Mouse (Mus musculus): ENCODE results near the gene Dnajc12.
"Not testable (repeated sequence)": the region's sequence is repeated elsewhere in the genome, so short reads cannot be mapped to it uniquely, and the experiment has no call there.

Dnajc12 gene

DNA sequence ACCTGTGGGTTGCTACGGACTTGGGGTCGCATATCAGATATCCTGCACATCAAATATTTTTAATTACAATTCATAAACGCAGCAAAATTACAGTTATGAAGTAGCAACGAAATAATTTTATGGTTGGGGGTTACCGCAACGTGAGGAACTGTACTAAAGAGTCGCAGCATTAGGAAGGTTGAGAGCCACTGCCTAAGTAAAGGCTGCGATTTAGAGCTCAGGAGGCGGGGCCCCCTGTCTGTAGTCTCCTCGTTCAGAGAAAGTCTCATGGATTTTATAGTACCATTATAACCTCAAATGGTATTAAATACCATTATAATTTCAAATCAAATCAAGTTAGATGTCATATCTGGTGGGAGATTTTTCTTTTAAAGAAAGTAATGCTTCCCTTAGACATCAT is 4.7 kb downstream of the Dnajc12 start:
- peak in 1 of 2 experiments; percentile 44 for DNase-seq

DNA sequence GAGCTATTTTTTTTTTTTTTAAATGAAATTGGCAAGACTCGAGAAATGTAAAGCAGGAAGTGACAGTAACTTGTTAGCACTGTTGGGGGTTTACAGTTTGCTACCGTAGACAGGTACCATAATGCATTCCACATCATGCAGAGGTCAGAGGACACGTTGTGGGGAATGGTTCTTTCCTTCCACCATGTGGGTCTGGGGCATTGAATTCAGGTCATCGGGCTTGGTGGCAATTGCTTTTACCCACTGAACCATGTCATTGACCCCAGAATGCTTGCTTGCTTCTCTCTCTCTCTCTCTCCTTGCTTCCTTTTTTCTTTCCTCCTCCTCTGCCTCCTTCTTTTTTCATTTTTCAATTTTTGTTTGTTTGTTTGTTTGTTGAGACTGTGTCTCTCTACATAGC is 6.7 kb downstream of the Dnajc12 start:
- peak in 1 of 2 experiments; percentile 58 for DNase-seq

DNA sequence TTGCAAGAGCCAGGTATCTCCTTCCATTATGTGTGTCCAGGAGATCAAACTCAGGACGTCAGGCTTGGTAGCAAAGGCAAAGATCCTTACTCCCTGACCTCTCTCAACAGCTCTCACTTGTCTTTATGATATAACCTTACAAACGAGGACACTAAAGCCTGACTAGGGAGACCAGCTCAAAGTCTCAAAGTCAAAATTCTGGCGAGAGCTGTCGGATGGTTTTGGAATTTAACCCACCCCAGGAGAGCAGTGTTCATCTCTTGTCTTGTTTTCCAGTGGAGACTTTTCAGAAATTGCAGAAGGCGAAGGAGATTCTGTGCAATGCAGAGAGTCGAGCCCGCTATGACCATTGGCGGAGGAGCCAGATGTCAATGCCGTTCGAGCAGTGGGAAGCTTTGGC is 14.7 kb downstream of the Dnajc12 start:
- DNase-seq: peak; percentile 51 to 67

- peak; percentile 44 to 70 for DNase-seq
These were observed 20.7 kb downstream of the Dnajc12 start for GRCm38 (mm10) chr10:63402731-63403504.

- DNase-seq: peak; percentile 81 to 88
These were observed 21.4 kb downstream of the Dnajc12 start for GRCm38 (mm10) chr10:63403636-63404035.

GRCm38 (mm10) chr10:63410162-63410956 is 28.1 kb downstream of the Dnajc12 start:
- DNase-seq: no peak

DNA sequence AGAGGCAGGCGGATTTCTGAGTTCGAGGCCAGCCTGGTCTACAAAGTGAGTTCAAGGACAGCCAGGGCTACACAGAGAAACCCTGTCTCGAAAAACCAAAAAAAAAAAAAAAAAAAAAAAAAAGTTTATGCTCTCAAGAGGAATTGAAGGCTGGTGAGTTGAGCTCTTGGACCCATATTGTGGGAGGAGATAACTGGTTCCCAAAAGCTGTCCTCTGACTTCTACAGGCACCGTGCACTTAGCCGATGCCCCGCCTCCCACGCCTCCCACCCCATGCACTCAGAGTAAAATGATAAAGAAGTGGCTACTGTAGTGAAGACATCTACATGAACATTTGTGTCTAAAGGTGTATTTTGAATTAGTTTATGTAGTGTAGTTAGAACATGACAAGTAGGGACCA is 29.4 kb downstream of the Dnajc12 start:
- DNase-seq: not testable (repeated sequence)

DNA sequence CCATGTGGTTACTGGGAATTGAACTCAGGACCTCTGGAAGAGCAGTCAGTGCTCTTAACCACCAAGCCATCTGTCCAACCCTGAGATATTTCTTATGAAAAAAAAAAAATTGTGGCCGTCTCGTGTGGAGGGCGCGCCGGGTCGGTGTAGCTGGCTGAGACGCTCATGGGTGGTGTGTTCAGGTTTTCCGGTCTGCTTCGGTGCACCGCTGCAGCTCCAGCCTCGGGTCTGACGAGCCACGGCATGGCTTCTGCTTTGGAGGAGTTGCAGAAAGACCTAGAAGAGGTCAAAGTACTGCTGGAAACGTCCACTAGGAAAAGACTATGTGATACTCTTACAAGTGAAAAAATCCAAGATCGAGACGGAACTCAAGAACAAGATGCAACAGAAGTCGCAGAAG is 30.5 kb downstream of the Dnajc12 start:
- peak in 1 of 2 experiments; percentile 42 for DNase-seq

GRCm38 (mm10) chr10:63415287-63415686 is 33.0 kb downstream of the Dnajc12 start:
- DNase-seq: no peak

GRCm38 (mm10) chr10:63415850-63416249 is 33.6 kb downstream of the Dnajc12 start:
- DNase-seq: no peak

DNA sequence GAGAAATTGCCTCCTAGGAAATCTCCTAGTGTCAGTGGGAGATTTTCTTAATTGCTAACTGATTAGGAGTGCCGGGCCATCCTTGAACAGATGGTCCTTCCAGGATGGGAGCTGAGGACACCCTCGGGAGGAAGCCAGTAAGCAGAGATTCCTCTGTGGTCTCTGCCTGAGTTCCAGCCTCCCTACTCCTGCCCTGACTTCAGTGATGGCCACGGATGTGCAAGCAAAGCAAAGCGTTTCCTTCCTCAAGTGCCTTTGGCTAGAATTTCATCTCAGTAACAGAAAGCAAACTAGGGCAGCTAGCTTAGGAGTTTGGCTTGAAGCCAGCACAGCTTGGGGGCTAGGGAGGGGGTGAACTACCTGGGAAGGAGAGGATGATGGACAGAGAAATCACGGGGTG is 34.8 kb downstream of the Dnajc12 start:
- DNase-seq: no peak

- peak; percentile 47 to 81 for DNase-seq
These were observed 39.8 kb downstream of the Dnajc12 start, which contains the start of gene Gm7075 for GRCm38 (mm10) chr10:63421739-63422735. Gene Gm7075 (minus strand): TSS chr10:63421789.

- DNase-seq: no peak
These were observed 40.4 kb downstream of the Dnajc12 start for GRCm38 (mm10) chr10:63422736-63422992.

DNA sequence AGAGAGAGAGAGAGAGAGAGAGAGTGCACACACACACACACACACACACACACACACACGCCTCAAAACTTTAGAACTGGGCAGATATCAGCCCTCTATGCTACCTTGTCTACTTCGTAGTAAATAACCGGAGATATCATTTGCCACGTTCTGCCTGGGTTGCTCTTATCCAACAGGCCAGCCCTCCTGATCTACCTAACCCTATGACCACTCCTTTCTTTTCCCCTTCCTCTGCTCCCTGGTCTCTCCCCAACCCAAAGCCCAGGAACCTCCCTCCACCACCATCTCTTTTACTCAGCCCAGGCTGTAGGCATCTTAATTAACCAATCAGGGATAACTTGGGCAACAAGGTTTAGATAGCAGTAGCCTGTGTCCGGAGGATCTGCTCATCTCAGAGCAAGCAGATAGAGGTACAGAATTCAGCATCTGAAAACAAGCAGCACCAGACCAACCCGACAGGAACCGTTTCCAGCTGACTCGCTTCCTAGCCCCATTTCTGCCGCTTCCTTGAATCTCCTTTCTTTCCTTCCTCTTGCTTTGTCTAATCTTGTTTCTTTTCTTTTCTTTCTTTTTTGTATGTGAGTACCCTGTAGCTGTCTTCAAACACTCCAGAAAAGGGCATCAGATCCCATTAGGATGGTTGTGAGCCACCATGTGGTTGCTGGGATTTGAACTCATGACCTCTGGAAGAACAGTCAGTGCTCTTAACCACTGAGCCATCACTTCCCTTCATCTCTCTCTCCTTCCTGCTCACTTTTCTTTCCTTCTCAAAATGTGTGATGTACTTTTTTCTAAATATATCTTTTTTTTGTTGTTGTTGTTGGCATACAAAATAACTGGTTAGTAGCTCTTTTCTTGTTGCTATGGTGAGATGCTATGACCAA is 41.6 kb downstream of the Dnajc12 start:
- DNase-seq: no peak

- peak; percentile 60 to 74 for DNase-seq
These were observed 42.2 kb downstream of the Dnajc12 start for GRCm38 (mm10) chr10:63424475-63424814.

- no peak for DNase-seq
These were observed 44.9 kb downstream of the Dnajc12 start for GRCm38 (mm10) chr10:63427146-63427545.

GRCm38 (mm10) chr10:63428243-63429022 is 46.2 kb downstream of the Dnajc12 start:
- peak; percentile 35 to 47 for DNase-seq

GRCm38 (mm10) chr10:63429023-63429340 is 46.7 kb downstream of the Dnajc12 start:
- no peak for DNase-seq

DNA sequence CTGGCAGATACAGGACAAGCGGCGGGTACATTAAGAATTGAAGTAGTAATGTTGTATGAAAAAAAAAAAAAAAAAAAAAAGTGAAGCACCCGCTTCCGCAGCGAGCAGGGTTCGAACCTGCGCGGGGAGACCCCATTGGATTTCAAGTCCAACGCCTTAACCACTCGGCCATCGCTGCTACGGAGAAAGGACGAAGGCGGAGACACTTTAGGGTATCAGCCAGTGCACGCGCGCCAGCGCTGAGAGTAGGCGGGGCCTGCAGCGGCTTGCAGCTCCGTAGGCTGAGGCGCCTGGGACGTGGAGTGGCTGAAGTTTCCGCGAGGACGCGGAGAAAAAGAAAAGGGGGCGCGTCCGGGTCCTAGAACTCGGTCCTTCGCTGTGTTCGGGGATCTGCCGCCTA is 47.1 kb downstream of the Dnajc12 start:
- DNase-seq: peak; percentile 97

GRCm38 (mm10) chr10:63429785-63430305 is 47.6 kb downstream of the Dnajc12 start, which contains the start of gene Ctnna3:
Gene Ctnna3 (plus strand): TSS chr10:63430098.
- DNase-seq: peak; percentile 92 to 93

DNA sequence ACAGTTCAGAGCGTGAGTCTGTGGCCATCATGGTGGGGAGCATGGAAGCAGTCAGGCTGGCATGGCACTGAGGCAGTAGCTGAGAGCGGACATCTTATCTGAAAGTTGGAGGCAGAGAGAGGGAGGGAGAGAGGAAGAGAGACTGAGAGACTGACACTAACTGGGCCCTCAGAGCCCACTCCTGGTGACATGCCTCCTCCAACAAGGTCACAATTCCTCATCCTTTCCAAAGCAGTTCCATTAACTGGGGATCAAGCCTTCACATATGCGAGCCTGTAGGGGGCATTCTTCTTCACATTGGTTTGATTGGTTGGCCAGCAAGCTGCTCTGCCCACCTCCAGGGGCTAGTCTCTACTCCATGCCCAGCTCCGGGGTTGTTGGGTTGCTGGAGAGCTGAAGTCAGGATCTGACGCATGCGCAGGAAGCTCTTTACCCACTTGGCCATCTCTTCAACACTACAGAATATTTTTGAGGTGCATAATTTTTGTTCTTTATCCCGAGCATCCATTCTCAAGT is 49.0 kb downstream of the Dnajc12 start:
- DNase-seq: no peak
